Mouse (Mus musculus) heart, postnatal 25 days (tissue): Measurements from ENCODE around the gene Bpifc. TPM values are rescaled to one million over a fixed set of nuclear protein-coding genes. Genes with fewer than 3 reads are reported as not detected.

ENCODE experiments used
- DNase-seq: peaks from one replicate; pipeline ENCODE4 v3.0.0; 2022; ENCODE audit warnings: low spot score
- intact Hi-C: fragments of 180-260 bp; cut with DNase I; formaldehyde crosslinking; loops from one replicate; pipeline ENCODE4 v1.15.1; 2025
- total RNA-seq, 2 experiments: library from RNA; stranded (reverse); gene quantifications; 2 replicates each; pipeline ENCODE4 v1.2.3; 2021

The Bpifc gene
- total RNA-seq, 2 experiments from 2014 or later = not detected

DNA sequence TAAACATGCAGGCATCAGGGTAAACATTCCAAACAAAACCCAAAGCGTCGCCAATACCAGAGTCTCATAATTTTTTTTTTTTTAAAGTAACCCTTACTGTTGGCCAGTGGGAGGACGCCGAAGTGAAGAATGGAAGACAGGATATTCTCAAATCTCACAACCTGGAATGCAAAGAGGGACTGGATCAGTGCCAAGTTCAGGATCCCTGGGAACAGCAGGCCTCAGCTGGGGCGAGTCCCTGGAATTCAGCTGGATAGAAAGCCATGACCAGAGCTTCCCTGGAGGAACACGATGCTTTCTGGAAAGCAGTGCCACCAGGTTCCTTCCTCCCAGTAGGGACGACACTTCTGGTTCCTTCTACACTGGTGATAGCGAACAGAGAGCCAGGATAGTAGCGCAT is 48.8 kb downstream of the Bpifc start:
- DNase-seq = no peak
- intact Hi-C loops = loop anchor here (5.0 kb wide), 1 partner anchor 744 kb away; the partner anchor contains the start of genes Hsp90b1 and Ttc41

GRCm38 (mm10) chr10:85957464-85957950 is 54.2 kb downstream of the Bpifc start, which contains the start of gene Rtcb:
Gene Rtcb (minus strand): TSS chr10:85957823.
- DNase-seq = peak; percentile 89
- intact Hi-C loops = loop anchor here (5.0 kb wide), 1 partner anchor 40 kb away; the partner anchor contains the start of gene Prdm4

DNA sequence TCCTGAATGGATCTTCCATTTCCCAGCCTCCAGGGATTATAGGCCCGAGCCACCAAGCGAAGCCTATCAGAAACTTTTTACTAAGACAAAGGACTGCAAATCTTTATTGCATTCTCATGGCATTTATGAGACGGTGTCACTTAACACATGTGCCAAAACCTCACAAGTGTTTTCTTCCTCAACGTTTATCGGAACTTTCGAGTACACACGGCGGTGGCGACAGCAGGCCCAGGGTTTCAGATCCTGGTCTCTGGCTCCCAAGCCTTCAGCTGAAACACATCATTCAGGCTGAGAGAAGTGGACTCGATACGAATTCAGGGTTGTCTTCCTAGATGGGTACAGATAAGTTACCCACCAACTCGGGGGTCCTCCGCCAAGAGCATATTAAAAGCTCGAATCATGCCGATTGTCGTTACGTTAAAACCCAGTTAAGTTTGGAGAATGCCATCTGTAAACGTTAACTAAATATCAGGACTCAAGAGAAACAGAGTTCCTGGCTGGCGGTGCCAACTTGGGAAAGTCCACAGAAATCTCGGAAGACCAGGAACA is 54.8 kb downstream of the Bpifc start:
- intact Hi-C loops = loop anchor here (5.0 kb wide), 1 partner anchor 40 kb away; the partner anchor contains the start of gene Prdm4
- DNase-seq = no peak

- intact Hi-C loops = loop anchor here (2.0 kb wide), 1 partner anchor 82 kb away; no protein-coding TSS in a partner anchor
- DNase-seq = no peak
Observed at GRCm38 (mm10) chr10:85954429-85954828, 57.3 kb downstream of the Bpifc start.

DNA sequence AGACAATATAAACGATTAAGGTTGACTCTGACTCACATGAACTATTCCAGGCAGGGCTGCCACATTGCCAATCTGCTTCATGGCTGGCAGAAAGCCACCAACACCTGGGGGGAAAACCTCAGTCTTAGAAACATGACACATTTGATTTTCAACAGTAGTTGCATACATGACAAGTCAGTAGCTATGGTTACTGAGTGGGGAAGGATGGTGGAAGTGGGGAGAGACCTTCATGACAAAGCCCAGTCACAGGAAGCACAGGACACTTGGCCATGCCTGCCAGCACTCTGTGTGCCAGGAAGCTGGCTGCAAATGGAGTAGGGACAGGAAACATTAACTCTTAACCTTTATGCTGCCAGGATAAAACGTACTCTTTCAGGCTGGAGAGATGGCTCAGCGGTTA is 58.3 kb downstream of the Bpifc start:
- no peak for DNase-seq
- intact Hi-C loops = no loop called here

- intact Hi-C loops = no loop called here
Observed at GRCm38 (mm10) chr10:85951765-85952443, 59.8 kb downstream of the Bpifc start.

GRCm38 (mm10) chr10:85948483-85949196 is 63.1 kb downstream of the Bpifc start:
- intact Hi-C loops = no loop called here

More at GRCm38 (mm10) chr10:85951765-85952443, 59.8 kb downstream of the Bpifc start:
- no peak for DNase-seq

GRCm38 (mm10) chr10:85936280-85936965 is 75.3 kb downstream of the Bpifc start:
- DNase-seq = no peak
- intact Hi-C loops = no loop called here

More at GRCm38 (mm10) chr10:85948483-85949196, 63.1 kb downstream of the Bpifc start:
- no peak for DNase-seq

DNA sequence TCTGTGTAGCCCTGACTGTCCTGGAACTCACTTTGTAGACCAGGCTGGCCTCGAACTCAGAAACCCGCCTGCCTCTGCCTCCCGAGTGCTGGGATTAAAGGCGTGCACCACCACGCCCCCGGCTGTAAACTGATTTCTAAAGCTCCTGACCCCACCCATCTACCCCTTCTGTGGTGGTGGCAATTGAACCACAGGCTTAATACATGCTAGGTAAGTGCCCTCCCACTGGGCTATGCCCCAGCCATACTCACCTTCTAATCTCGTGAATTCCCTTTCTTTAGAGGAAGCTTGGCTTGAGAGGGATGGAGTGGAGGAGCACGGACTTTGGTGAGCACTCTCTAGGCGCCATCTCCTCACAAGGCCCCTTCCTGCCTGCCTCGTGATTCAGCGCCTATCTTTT is 81.7 kb downstream of the Bpifc start:
- DNase-seq = no peak
- intact Hi-C loops = no loop called here

GRCm38 (mm10) chr10:85929208-85929591 is 82.5 kb downstream of the Bpifc start:
- no peak for DNase-seq
- intact Hi-C loops = no loop called here

DNA sequence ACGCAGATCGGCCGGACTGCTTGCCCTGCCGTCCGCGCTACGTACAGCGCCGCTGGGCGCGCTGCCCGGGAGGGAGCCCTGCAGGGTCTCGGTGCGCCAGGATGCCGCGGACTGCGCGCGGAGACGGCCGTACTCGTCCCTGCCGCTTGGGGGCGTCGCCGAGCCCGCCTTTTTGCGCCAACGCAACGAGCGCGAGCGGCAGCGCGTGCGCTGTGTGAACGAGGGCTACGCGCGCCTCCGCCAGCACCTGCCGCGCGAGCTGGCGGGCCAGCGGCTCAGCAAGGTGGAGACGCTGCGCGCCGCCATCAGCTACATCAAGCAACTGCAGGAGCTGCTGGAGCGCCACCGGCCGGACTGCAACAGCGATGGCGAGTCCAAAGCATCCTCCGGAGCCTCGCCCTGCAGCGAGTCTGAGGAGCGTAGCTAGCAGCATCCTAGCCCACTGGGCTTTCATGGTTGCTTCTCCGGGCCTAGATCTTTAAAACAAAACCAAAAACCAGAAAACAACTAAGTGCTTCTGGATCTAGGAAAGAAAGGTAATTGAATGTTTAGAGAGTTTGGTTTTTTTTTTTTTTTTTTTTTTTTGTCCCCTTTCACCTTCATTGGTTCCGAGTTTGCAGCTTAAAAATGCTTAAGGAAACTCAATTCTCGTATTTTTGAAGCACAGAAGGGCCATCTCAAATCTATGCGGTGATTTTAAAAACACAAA is 83.0 kb downstream of the Bpifc start:
- intact Hi-C loops = no loop called here

DNA sequence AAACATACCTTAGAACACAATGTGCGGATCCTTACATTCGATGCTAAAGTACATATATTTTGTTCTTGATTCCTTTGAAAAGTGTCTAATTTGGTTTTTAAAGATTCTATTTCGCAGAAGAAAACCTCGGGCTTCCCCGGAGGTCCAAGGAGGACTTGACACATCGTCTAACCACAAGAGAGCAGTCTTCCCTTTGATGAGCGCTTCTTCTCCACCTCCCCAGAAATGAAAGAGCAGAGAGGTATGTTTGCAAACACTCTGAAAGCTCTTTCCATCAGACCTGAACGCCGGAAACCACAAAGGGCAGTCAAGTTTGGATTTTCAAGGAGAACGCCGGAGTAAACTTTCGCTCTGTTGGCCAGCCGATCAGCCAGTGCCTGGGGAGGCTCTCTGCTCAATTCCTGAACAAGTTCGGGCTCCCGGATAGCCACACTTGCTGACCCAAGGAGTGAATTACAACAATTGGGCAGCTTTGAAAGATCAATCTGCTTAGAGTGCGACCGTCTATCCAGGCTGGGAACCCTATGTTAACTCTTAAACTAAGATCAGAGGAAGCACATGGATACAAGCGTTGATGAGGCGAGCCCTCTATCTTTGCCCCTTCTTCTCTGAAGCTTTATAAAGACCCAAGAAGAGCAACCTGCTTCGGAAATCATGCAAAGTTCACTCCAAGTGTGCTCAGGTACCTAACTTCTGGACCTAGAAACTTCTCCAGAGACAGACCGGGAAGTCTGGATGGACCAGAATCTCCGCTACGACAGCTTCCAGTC is 83.8 kb downstream of the Bpifc start, which contains the start of gene Ascl4:
TSS of gene Ascl4 (plus strand) at position 6 of the 770 bp plus-strand sequence.
- no peak for DNase-seq
- intact Hi-C loops = no loop called here

More for the DNA sequence above, 83.0 kb downstream of the Bpifc start:
- no peak for DNase-seq

GRCm38 (mm10) chr10:85916498-85917309 is 95.0 kb downstream of the Bpifc start, which contains the start of gene Prdm4:
Gene Prdm4 (minus strand): TSS chr10:85917142.
- DNase-seq = peak; percentile 96
- intact Hi-C loops = loop anchor here (5.0 kb wide), 2 partner anchors 41 to 44 kb away; partner anchors contain the start of gene Rtcb

Other genes starting within 250 kb of the Bpifc start
- 10 to 100 TPM; 14.5 to 16.1 TPM for gene Pwp1, start 182.4 kb downstream of the Bpifc start, total RNA-seq
- 10 to 100 TPM; 10.6 to 13.8 TPM for gene Prdm4, start 94.8 kb downstream of the Bpifc start, total RNA-seq
- not detected for gene Ascl4, start 84.2 kb downstream of the Bpifc start, total RNA-seq
- gene Rtcb, start 54.1 kb downstream of the Bpifc start, total RNA-seq = 10 to 100 TPM; 73.0 to 75.2 TPM
- gene Fbxo7, start 10.1 kb upstream of the Bpifc start, total RNA-seq = 10 to 100 TPM; 12.3 to 15.4 TPM